Mouse (Mus musculus): Measurements from ENCODE around the gene Tcaf1.

Tcaf1 gene

DNA sequence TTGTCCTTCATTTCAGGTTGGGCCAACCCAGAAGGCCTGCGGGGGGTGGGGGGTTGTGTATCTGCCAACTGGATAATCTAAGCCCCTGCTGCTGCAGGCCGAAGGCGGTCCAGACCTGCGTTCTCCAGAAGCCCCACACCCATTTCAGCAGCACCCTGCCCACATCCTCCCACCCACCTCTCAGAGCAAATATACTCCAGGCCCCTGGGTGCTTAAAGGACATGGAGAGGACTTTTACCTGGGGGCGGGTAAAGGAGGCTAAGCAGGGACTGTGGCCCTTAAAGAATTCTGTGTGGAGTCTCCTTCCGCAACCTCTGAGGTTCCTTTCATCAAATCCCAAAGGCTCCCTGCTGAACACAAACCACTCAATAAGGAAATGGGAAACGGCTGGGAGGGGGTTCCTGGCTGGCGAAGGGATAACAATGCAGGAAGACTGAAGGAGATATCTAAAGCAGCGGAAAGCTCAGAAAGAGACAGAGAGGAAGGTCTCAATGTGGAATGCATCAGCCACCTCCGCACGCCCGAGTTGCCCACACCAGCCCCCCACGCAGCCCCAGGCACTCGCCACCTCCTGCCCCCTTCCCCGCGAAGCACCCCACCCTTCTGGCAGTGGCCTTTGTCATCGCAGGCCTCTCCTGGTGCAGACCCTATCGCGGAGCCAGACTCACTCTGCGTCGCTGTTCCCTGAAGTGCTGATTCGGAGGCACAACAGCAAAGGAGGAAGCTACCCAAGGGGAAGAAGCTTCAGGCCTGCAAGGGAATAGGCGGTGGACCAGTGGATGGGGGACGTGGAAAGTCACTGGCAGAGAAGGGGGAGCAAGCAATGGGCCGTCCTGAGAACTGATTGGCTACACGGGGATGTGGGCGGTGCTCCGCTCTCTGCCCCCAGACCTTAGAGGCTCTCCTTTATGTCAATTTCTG is at the start of gene Tcaf1:
TSS of gene Tcaf1 (minus strand) at position 798 of the 921 bp plus-strand sequence.
- DNase-seq (ENCODE audit: low read depth): peak; percentile 75

DNA sequence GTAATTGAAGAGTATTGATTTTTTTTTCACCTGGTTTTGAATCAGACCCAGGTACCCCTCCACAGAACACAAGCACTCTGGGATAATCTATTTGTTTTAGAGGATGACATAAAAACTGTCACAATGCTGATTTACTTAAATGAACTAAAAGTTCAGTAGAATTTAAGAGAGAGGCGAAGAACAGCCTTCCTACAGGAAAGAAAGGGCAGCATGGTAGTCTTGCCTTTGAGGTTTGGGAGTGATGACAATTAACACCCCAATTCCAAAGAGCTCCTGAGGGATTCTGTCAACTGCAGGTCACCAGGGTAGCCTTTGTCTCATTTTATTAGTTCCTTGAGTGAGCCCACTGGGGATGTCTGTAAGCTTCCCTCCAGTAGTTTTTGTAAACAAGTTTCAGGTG is 46.2 kb upstream of the Tcaf1 start, which contains the start of gene Olfr38:
TSS of gene Olfr38 (plus strand) at position 301 of the 400 bp plus-strand sequence.
- DNase-seq (ENCODE audit: low read depth): no peak

DNA sequence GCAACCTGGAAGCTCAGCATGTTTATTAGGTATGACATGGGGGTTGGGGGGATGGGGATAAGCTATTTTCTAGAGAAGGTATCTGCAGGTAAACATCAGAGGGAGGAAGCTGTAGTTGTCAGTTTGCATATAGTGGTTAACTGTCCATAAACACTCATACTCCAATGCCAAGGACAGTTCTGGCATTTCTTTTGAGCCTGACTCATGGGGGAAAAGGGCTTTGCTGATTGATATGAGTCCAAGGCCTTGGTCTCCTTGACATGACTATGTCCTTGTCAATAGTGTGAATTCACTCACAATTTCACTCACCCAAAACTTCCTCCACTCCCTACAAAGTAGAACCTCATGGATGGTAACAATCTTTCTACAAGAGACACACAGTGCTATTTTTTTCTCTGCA is 38.0 kb upstream of the Tcaf1 start:
- no peak for DNase-seq (ENCODE audit: low read depth)

DNA sequence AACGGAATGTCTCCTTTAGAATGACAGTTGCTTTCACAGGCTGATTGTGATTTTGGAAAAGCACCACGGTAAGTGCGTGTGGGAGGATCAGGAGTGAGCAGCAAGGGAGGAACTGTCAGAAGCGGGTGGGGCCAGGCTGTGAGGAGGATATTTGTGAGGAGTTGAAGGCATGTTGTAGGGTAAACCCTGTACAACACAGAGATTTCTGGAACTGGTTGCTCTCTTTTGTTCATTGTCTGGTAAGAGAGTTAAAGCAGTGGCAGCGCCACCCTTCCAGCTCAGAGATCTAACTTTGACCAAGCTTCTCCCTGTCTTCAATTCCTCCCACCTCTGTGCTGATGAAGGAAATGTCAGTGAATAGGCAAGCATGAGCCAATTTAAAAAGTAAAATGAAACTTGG is 32.4 kb upstream of the Tcaf1 start:
- DNase-seq (ENCODE audit: low read depth): no peak

DNA sequence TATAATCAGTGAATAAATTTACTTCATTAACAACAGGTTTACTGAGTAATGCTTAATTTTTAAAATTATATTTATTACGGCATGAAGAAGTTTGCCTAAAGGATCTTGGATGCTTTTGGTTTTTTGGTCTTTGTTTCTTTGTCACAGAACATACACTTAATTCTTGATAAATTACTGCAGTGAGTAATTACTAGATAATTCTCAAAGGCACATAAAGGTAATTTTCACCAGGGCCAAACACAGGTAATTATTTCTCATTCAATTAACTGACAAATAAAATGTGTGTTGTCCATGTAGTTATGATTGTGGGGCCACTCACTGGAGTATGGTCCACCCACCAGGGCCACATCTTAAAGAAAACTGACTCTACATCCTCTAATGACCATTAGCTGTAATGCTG is 29.2 kb upstream of the Tcaf1 start, which contains the start of gene Olfr453:
TSS of gene Olfr453 (plus strand) at position 301 of the 400 bp plus-strand sequence.
- no peak for DNase-seq (ENCODE audit: low read depth)

DNA sequence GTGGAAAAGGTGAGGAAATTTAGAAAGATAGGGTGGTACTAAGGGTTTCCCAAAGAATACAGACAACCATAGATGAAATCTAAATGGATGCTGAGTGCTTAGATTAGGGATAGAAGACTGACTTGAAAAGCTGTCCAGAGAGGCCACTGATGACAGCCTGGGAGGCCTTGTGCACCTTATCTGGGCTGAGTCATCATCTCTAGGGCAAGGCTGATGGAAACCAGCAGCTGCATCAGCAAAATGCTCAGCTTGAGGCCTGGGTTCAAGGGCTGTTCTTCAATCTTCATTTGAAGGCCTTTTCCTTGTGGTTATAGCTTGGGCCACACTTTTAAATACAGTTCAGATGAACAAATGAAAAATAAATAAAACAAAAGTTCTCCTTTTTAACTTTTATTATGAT is 8.1 kb upstream of the Tcaf1 start:
- no peak for DNase-seq (ENCODE audit: low read depth)

DNA sequence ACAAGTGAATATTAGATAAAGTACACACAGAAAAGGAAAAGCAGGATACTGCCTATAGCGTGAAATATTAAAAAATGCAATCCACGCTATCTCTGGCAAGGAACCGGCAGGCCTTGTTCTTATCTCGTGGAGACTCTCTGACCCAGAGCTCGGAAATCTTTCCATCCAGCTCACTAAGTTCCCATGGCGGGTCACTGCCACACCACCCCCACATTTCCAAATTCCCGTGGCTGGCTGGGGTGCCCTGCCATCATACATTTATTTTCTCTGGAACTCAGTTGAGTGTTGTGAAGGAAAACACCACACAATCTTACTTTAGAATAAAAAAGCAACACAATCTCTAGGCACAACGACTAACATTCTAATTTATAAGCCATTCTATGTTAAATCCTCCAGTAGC is 4.8 kb upstream of the Tcaf1 start:
- DNase-seq (ENCODE audit: low read depth): no peak

DNA sequence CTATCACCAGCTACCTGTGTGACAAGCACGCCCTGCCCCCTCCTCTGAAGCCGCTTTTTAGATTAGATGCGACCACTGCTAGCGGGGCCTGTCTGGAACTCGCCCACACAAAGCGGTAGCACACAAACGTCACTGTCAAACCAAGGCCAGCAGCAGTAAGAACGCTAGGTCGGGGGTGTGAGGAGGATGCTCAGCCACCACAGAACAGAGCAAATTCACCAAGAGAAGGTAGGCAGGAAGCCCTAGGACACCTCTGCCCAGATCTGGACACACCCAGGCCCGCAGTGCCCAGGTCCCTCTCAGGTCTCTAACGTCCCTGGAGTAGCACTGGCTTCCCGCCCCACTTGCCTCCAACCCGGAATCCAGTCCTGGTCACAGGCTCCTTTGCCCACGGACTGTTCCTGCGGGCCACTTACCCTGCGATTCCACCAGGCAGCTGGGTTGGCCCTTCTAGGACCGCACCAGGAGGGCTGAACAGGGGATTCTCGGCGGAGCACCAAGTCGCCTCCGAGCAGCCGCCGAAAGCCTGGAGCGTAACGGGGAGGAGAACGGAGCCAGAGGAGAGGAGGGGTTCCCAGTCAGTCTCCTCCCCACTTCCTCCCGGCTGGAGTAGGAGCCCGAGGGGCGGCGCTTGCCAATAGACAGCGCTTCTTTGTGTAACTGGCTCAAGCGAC is 17.2 kb downstream of the Tcaf1 start:
- peak; percentile 76 for DNase-seq (ENCODE audit: low read depth)

DNA sequence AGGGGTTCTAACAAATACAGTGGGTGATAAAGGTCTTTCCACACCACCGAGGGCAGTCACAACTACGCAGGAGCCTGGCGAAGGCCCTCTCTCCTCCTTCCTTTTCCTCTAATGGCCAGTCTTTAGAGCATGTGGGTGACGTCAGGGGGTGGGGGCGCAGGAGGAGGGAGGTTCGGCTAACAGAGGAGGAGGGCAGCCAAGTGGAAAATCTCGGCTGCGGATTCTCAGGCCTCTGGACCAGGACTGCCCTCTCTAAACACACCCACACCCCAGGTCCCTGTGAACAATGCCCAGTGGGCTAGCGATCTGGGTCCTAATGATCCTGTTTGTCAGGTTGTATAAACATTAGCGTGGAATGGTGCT is 17.8 kb downstream of the Tcaf1 start:
- peak; percentile 68 for DNase-seq (ENCODE audit: low read depth)

DNA sequence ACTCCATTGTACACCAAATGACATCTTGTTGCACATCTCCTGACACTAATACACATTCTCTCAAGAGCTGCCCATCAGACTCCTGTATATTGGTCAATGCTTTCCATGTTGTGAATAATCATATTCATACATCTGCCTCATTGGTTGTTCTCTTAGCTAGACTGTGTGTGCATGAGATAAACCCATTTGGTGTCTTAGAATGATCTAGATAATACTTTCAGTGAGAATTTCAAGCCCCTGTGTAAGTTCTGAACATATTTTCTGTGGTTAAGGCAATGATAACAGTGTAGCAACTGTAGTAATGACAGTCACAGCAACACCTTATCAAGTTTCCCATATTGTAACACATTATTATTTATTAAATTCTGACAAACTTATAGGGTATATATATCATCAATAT is 20.1 kb downstream of the Tcaf1 start:
- no peak for DNase-seq (ENCODE audit: low read depth)

DNA sequence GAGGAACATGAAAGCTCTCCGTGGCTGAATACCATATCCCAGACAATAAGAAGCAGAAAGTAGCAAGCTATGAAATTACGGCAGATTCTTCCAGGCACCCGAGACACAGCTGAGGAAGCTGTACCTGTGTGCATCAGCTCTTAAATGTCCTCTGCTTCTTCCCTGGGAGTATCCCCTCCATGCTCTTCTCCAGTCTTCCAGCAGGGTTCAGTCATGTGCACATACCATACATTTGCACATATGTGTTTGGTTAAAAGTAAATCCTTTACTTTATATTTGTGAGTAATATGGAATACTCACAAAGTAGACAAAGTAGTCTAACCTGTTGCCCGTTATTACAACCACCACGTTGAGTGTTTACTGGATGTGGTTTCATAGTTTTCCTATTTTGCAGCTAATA is 22.0 kb downstream of the Tcaf1 start:
- DNase-seq (ENCODE audit: low read depth): no peak

DNA sequence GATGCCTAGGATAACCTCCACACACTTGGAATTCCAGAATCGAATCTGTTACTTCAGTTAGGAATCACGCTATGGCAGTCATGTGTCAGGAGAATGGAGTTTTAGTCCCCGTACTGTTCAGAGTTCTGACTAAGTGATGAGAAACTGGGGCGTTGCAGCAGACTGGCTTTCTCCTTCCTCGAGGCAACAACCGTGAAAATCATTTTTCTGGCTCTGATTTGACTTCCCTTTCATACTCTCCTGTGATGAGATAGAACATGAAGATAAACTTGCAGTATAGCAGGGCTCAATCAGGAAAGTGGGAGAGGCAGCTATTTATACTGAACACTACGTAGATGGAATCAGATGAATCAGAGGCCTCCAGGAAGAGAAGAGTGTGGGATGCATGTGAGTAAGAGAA is 29.8 kb downstream of the Tcaf1 start:
- DNase-seq (ENCODE audit: low read depth): no peak

DNA sequence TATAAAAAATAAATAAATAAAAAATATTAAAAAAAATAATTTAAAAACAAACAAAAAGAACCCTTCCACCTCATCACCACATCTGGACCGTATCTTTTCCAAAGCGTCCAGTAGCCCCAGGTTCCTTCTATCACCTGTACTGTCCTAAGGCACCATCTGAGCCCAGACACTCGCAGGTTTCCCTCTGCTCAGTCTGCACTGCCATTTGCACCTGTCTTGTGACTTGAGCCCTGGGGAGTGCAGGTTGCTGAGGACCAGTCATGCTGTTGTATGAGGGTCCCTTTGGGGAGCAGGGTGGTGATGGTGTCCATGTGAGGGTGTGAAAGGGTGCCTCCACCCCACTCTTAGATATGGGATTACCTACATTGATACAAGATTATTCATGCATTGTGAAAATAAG is 33.9 kb downstream of the Tcaf1 start:
- no peak for DNase-seq (ENCODE audit: low read depth)

DNA sequence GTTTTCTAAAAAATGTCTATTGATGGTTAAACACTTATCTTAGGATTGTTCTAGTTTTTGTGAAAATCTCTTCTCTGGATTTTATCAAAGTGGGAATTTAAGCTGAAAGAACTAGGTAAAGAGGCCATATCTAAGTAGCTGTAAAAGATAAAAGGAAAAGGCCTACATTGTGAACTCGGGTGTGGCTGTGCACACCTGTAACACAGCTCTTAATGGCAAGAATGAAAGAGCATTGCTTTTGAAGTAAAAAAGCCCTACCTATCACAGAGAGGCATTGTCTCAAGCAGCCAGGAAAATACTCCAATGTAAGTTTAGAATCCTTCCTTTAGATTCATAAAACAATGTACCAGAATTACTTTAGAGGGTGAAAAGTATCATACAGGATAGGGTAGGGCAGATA is 38.1 kb downstream of the Tcaf1 start:
- no peak for DNase-seq (ENCODE audit: low read depth)

DNA sequence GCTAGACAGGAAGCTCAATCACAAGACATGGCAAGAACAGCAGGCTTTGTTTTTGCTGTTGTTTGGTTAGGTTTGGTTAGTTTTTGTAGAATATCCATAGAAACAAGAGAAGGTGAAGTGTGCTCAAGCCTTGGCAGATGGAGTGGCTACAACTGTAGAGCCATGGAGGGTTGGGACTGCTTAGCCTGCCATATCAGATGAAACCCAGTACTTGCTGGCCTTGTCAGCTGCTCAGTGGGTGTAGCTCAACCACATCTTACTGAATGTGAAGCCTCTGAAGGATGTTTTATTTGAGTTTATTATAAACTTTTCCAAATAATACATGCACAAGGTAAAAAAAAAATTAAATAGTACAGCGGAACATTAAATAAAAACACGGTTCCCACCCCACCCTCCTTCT is 42.2 kb downstream of the Tcaf1 start:
- no peak for DNase-seq (ENCODE audit: low read depth)

DNA sequence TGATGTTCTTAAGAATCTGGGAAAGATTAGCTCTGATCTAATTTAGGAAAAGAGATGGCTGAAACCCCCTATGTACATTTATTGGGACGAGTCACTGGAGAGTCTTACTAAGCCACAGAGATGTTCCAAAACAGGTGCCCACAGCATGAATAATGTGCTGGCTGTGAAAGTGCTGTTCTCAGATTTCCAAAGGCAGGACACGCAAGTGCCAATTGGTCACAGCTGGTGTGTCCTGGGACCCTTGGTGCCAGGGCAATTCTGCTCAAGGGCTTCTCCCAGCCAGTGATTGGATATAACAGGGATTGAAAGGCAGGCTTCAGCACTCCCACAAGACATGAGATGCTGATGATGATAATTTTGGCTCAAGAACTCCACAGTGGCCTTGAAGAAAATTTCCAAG is 48.1 kb downstream of the Tcaf1 start:
- DNase-seq (ENCODE audit: low read depth): no peak

DNA sequence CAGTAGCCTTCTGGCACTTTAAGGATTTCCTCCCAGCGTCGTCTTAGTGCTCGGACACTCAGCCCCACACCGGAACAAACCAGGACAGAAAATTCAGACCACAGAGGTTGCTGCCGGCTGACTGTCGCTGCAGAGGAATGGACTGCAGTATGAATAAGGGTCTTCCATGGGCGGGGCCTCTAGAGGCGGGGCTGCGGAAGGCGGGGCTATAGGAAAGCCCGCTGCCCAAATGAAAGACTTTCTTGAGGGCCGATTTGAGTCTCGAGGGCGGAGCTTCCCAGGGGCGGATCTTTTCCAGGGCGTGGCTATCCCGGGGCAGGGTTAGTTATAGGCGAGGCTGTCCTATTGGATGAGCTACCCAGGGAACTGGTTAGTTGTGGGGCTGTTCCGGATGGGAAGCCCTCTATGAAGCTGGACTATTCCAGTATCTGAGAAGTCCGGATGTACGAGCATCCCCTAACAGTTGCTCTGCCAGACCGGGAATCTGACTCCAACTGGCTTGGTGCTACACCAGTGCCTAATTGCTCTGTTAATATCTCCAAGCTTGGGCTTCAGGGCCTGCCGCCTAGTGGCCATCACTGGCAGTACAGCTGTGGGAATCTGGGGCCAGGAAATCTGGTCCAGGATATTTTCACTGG is 64.9 kb downstream of the Tcaf1 start, which contains the start of gene Tcaf2:
TSS of gene Tcaf2 (minus strand) at position 343 of the 638 bp plus-strand sequence.
- peak; percentile 91 for DNase-seq (ENCODE audit: low read depth)

DNA sequence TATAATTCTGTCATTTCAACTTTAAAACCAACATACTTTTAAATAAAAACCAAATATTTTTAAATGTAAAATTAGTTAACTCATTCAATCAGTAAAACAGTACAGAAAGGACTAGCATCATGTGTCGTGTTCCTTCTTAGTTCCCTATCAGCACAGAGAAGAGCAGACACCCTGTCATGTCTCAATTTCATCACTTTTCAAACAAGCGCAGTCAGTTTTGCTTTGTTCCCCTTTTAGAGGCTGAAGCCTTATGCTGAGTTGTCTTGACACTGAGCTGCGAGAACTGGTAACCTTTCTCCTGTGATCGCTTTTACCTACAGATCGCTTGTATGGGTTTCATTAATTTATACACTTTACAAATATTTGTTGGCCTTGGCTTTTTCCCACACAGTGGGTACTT is 75.5 kb downstream of the Tcaf1 start:
- DNase-seq (ENCODE audit: low read depth): no peak

DNA sequence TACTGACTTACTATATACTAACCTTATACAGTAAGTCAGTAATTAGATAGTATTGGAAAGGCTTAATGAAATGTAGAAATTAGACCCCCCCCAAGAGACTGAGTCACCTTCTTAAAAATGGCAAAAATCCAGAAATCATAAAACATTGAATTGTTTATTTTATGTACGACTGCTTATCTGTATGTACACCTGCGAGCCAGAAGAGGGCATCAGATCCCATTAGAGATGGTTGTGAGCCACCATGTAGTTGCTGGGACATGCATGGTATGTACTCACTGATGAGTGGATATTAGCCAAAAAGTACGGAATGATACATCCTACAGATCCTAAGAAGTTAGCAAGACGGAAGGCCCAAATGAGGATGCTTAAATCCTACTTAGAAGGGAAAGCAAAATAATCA is 78.5 kb downstream of the Tcaf1 start:
- no peak for DNase-seq (ENCODE audit: low read depth)

Measured in fibroblast of lung, adult 2 months (primary cell).